Mouse (Mus musculus) stomach, postnatal 0 days (tissue): ENCODE data around the gene Plvap.

ENCODE experiments used
- CTCF ChIP-seq: IDR thresholded peaks from 2 replicates; pipeline ENCODE4 v1.5.1; 2016; ENCODE audit warnings: antibody characterized with exemption, low read depth, mild to moderate bottlenecking, moderate library complexity
- EP300 ChIP-seq: optimal IDR thresholded peaks from 2 replicates; pipeline ENCODE3; 2016; ENCODE audit warnings: antibody characterized with exemption

GRCm38 (mm10) chr8:71505979-71506378 is 5.6 kb downstream of the Plvap start:
- no peak for TF ChIP-seq CTCF
- TF ChIP-seq EP300, result no peak
